Mouse (Mus musculus) MEL (cell line): ENCODE results near the gene Foxo6. TPM values are rescaled to one million over a fixed set of nuclear protein-coding genes. Genes with fewer than 3 reads are reported as not detected.

Source experiments
- DNase-seq: peaks from one replicate; pipeline ENCODE4 v3.0.0; 2011; ENCODE audit warnings: low read depth, low spot score
- H3K27ac ChIP-seq: 2 replicates; pipeline ENCODE4 v1.5.1; 2012; ENCODE audit warnings: low read depth, mild to moderate bottlenecking, control low read depth, low read length, moderate library complexity; ENCODE audit not compliant: control insufficient read depth
- H3K27me3 ChIP-seq, 2 experiments: fragments of 150-350 bp in 1 of 2; sonication (generic) in 1 of 2; 2 replicates each; pipeline ENCODE4 v1.6.1; 2012; ENCODE audit warnings: low read length in 2 of 2, mild to moderate bottlenecking in 2 of 2, improper control_type of control experiment in 1 of 2, moderate library complexity in 1 of 2; ENCODE audit not compliant: insufficient read depth in 2 of 2, control insufficient read depth in 1 of 2
- H3K36me3 ChIP-seq, 2 experiments: 2 replicates each; pipeline ENCODE4 v1.6.1; 2012 to 2014; ENCODE audit warnings: low read length in 2 of 2, improper control_type of control experiment in 1 of 2, inconsistent platforms in 1 of 2, mild to moderate bottlenecking in 1 of 2; ENCODE audit not compliant: insufficient read depth in 2 of 2, control insufficient read depth in 1 of 2
- H3K4me1 ChIP-seq, 2 experiments: fragments of 150-350 bp in 1 of 2; sonication (generic) in 1 of 2; 2 replicates each; pipeline ENCODE4 v1.6.1; 2012; ENCODE audit warnings: low read length in 2 of 2, improper control_type of control experiment in 1 of 2, mild to moderate bottlenecking in 1 of 2; ENCODE audit not compliant: insufficient read depth in 2 of 2, control insufficient read depth in 1 of 2
- H3K4me3 ChIP-seq, 2 experiments: fragments of 150-350 bp in 1 of 2; sonication (generic) in 1 of 2; 2 replicates each; pipeline ENCODE4 v1.5.1; 2012; ENCODE audit warnings: low read depth in 2 of 2, low read length in 2 of 2, mild to moderate bottlenecking in 2 of 2, moderate library complexity in 2 of 2, control low read depth in 1 of 2, improper control_type of control experiment in 1 of 2; ENCODE audit not compliant: control insufficient read depth in 1 of 2, insufficient read depth in 1 of 2
- H3K79me2 ChIP-seq: 2 replicates; pipeline ENCODE4 v1.6.1; 2012; ENCODE audit warnings: mild to moderate bottlenecking, low read length, moderate library complexity; ENCODE audit not compliant: control insufficient read depth, poor library complexity, insufficient read depth
- H3K9ac ChIP-seq: 2 replicates; pipeline ENCODE4 v1.6.1; 2012; ENCODE audit warnings: low read depth, mild to moderate bottlenecking, control low read depth, low read length, moderate library complexity; ENCODE audit not compliant: control insufficient read depth, poor library complexity, severe bottlenecking
- H3K9me3 ChIP-seq: fragments of 150-350 bp; sonication (generic); replicated peaks from 2 replicates; pipeline ENCODE4 v1.6.1; 2012; ENCODE audit warnings: mild to moderate bottlenecking, low read length, improper control_type of control experiment, moderate library complexity; ENCODE audit not compliant: insufficient read depth
- BHLHE40 ChIP-seq: IDR thresholded peaks from 2 replicates; pipeline ENCODE4 v1.6.1; 2012; ENCODE audit warnings: low read depth, mild to moderate bottlenecking, inconsistent platforms, low read length, improper control_type of control experiment, borderline replicate concordance
- CTCF ChIP-seq, 3 experiments: IDR thresholded peaks in 2 of 3; conservative IDR thresholded peaks in 1 of 3; 2 replicates each; pipeline ENCODE4 v1.5.1; 2011 to 2012; ENCODE audit warnings: low read length in 3 of 3, low read depth in 2 of 3, mild to moderate bottlenecking in 2 of 3, improper control_type of control experiment in 1 of 3, inconsistent platforms in 1 of 3, mixed read lengths in 1 of 3, moderate library complexity in 1 of 3; ENCODE audit not compliant: control insufficient read depth in 1 of 3, insufficient read depth in 1 of 3, poor library complexity in 1 of 3, severe bottlenecking in 1 of 3
- ELF1 ChIP-seq: IDR thresholded peaks from 2 replicates; pipeline ENCODE4 v1.6.1; 2014; ENCODE audit warnings: low read depth, mild to moderate bottlenecking, inconsistent platforms, low read length, improper control_type of control experiment, moderate library complexity
- JUND ChIP-seq: IDR thresholded peaks from 2 replicates; pipeline ENCODE4 v1.6.1; 2011; ENCODE audit warnings: low read depth, mild to moderate bottlenecking, improper control_type of control experiment, low read length
- KAT2A ChIP-seq: conservative IDR thresholded peaks from 2 replicates; pipeline ENCODE4 v1.6.1; 2012; ENCODE audit warnings: low read depth, low read length, improper control_type of control experiment, inconsistent platforms
- MAFK ChIP-seq: IDR thresholded peaks from 2 replicates; pipeline ENCODE4 v1.6.1; 2011; ENCODE audit warnings: low read depth, mild to moderate bottlenecking, low read length, improper control_type of control experiment, borderline replicate concordance
- MYB ChIP-seq: IDR thresholded peaks from 2 replicates; pipeline ENCODE4 v1.6.1; 2011; ENCODE audit warnings: mild to moderate bottlenecking, low read depth, low read length, improper control_type of control experiment
- RAD21 ChIP-seq: IDR thresholded peaks from 2 replicates; pipeline ENCODE4 v1.6.1; 2011; ENCODE audit warnings: mild to moderate bottlenecking, low read depth, low read length, improper control_type of control experiment
- SMC3 ChIP-seq: IDR thresholded peaks from 2 replicates; pipeline ENCODE4 v1.6.1; 2011; ENCODE audit warnings: low read depth, low read length, improper control_type of control experiment
- TAL1 ChIP-seq: IDR thresholded peaks from 2 replicates; pipeline ENCODE4 v1.6.1; 2012; ENCODE audit warnings: mild to moderate bottlenecking, inconsistent platforms, low read length, moderate library complexity, mixed read lengths
- TBP ChIP-seq: IDR thresholded peaks from 2 replicates; pipeline ENCODE4 v1.8.0; 2011; ENCODE audit warnings: low read depth, low read length, improper control_type of control experiment
- TCF12 ChIP-seq: IDR thresholded peaks from 2 replicates; pipeline ENCODE4 v1.6.1; 2014; ENCODE audit warnings: low read depth, mild to moderate bottlenecking, inconsistent platforms, low read length, improper control_type of control experiment, moderate library complexity
- USF1 ChIP-seq: IDR thresholded peaks from 2 replicates; pipeline ENCODE4 v1.6.1; 2014; ENCODE audit warnings: low read depth, mild to moderate bottlenecking, inconsistent platforms, low read length, improper control_type of control experiment, moderate library complexity
- USF2 ChIP-seq, 2 experiments: IDR thresholded peaks; 2 replicates each; pipeline ENCODE4 v1.6.1; 2011 to 2012; ENCODE audit warnings: improper control_type of control experiment in 2 of 2, low read length in 2 of 2, borderline replicate concordance in 1 of 2, inconsistent platforms in 1 of 2, low read depth in 1 of 2, mild to moderate bottlenecking in 1 of 2; ENCODE audit not compliant: insufficient read depth in 1 of 2
- ZC3H11A ChIP-seq: IDR thresholded peaks from 2 replicates; pipeline ENCODE4 v1.6.1; 2012; ENCODE audit warnings: low read depth, mild to moderate bottlenecking, inconsistent platforms, low read length, improper control_type of control experiment
- ZNF384 ChIP-seq: IDR thresholded peaks from 2 replicates; pipeline ENCODE4 v1.6.1; 2012; ENCODE audit warnings: low read depth, mild to moderate bottlenecking, inconsistent platforms, low read length, improper control_type of control experiment
- polyA plus RNA-seq, 2 experiments: library from polyadenylated mRNA; stranded (reverse) in 1 of 2; unstranded in 1 of 2; fragments of >175 nt in 1 of 2; fragments of >200 nt in 1 of 2; gene quantifications; 2 replicates each; pipeline versions ENCODE4 v1.2.1 to v1.2.4; 2012; ENCODE audit warnings: low replicate concordance in 2 of 2, low read depth in 1 of 2; ENCODE audit not compliant: insufficient read length in 2 of 2, insufficient read depth in 1 of 2, missing spikeins in 1 of 2
- total RNA-seq: library from RNA; depleted of rRNA; stranded (reverse); fragments of 300-350 nt; gene quantifications from 2 replicates; pipeline ENCODE4 v1.2.3, GENCODE M21; 2012

Foxo6 gene
- total and polyA plus RNA-seq, 3 experiments = 0.31 to 3.4 TPM; not detected in 1

GRCm38 (mm10) chr4:120323858-120324257 lies 36.7 kb upstream of the Foxo6 start:
- Histone ChIP-seq H3K27me3 (0 out of 4 replicates have a peak, but pooled peaks cover 0 to 2% of the 10 kb centered on the region in 2 experiments), H3K79me2 (no peaks in the 10 kb centered on the region)
- TF ChIP-seq TBP (no peak), BHLHE40 (no peak), TCF12 (no peak), MAFK (no peak), ZNF384 (no peak), USF1 (no peak)
- TF ChIP-seq, all 39 proteins: peak for 0
- Histone ChIP-seq H3K36me3 (no peaks in the 10 kb centered on the region), H3K9me3 (no peaks in the 10 kb centered on the region), H3K27ac (no peak overlapping the region), H3K9ac (no peak overlapping the region), H3K4me1 (no peaks in the 10 kb centered on the region), H3K4me3 (no peak overlapping the region)
- no peak for DNase-seq

- TF ChIP-seq ZC3H11A = 0 out of 2 replicates have a peak, but pooled peaks have one; percentile 16
- no peak for TF ChIP-seq TAL1
- TF ChIP-seq CTCF (IDR thresholded peaks at IDR 0.05 in 2 of 3, conservative IDR thresholded peaks at IDR 0.05 in 1 of 3; ENCODE audit: control insufficient read depth in 1 of 3, insufficient read depth in 1 of 3, low read depth in 2 of 3, low read length in 3 of 3, poor library complexity in 1 of 3, severe bottlenecking in 1 of 3) = peak; percentile 57 to 63 (median 59)
- TF ChIP-seq RAD21 = peak; percentile 56
- TF ChIP-seq ZNF384 = no peak
- no peak for TF ChIP-seq JUND
- TF ChIP-seq MYB = no peak
- no peak for TF ChIP-seq ELF1
- no peak for TF ChIP-seq TCF12
- no peak for TF ChIP-seq KAT2A
- no peak for TF ChIP-seq USF2 (IDR thresholded peaks at IDR 0.05; ENCODE audit: borderline replicate concordance in 1 of 2, insufficient read depth in 1 of 2, low read depth in 1 of 2, low read length in 2 of 2)
- peak; percentile 55 for TF ChIP-seq SMC3
- DNase-seq = peak; percentile 25
- Histone ChIP-seq H3K9me3 (no peaks in the 10 kb centered on the region), H3K36me3 (no peaks in the 10 kb centered on the region), H3K27me3 (0 out of 4 replicates have a peak, but pooled peaks cover 0 to 2% of the 10 kb centered on the region in 2 experiments), H3K9ac (no peak overlapping the region), H3K79me2 (no peaks in the 10 kb centered on the region), H3K4me1 (no peaks in the 10 kb centered on the region), H3K4me3 (no peak overlapping the region), H3K27ac (no peak overlapping the region)
Observed at GRCm38 (mm10) chr4:120323198-120323597, 36.0 kb upstream of the Foxo6 start.
